Mouse (Mus musculus) liver, postnatal 0 days (tissue): ENCODE data around the gene Matk. TPM values are rescaled to one million over a fixed set of nuclear protein-coding genes. Genes with fewer than 3 reads are reported as not detected.

Source experiments
- ATAC-seq: fragments of 200-750 bp; cut with Nextera tagmentation; 2 replicates; pipeline ENCODE4 v1.8.0; 2017; ENCODE audit warnings: mild to moderate bottlenecking, moderate library complexity
- DNase-seq: peaks from one replicate; pipeline ENCODE4 v3.0.0-alpha.2; 2016
- H3K27ac ChIP-seq: fragments of 300-500 bp; sonication (generic); 2 replicates; pipeline ENCODE4 v1.5.1; 2014; ENCODE audit warnings: antibody characterized with exemption, moderate library complexity, mild to moderate bottlenecking, low read depth
- H3K27me3 ChIP-seq: fragments of 300-500 bp; sonication (generic); 2 replicates; pipeline ENCODE4 v1.6.1; 2014; ENCODE audit warnings: low read length, control low read depth, mixed read lengths; ENCODE audit not compliant: insufficient read depth
- H3K36me3 ChIP-seq: fragments of 300-500 bp; sonication (generic); replicated peaks from 2 replicates; pipeline ENCODE4 v1.6.1; 2014; ENCODE audit warnings: mild to moderate bottlenecking, control low read depth, low read length, moderate library complexity, mixed read lengths; ENCODE audit not compliant: insufficient read depth
- H3K4me1 ChIP-seq: fragments of 300-500 bp; sonication (generic); 2 replicates; pipeline ENCODE4 v1.6.1; 2014; ENCODE audit warnings: antibody characterized with exemption, mild to moderate bottlenecking, control low read depth; ENCODE audit not compliant: insufficient read depth
- H3K4me2 ChIP-seq: fragments of 300-500 bp; sonication (generic); 2 replicates; pipeline ENCODE4 v1.6.1; 2014; ENCODE audit warnings: low read depth, mild to moderate bottlenecking, low read length, moderate library complexity, mixed read lengths
- H3K4me3 ChIP-seq: fragments of 300-500 bp; sonication (generic); 2 replicates; pipeline ENCODE4 v1.5.1; 2014; ENCODE audit warnings: low read depth, low read length
- H3K9ac ChIP-seq: fragments of 300-500 bp; sonication (generic); replicated peaks from 2 replicates; pipeline ENCODE4 v1.6.1; 2014; ENCODE audit warnings: mild to moderate bottlenecking, moderate library complexity
- H3K9me3 ChIP-seq: fragments of 300-500 bp; sonication (generic); 2 replicates; pipeline ENCODE4 v1.6.1; 2016; ENCODE audit warnings: mild to moderate bottlenecking, control low read depth, low read length, mixed read lengths
- CTCF ChIP-seq: sonication (generic); IDR thresholded peaks from 2 replicates; pipeline ENCODE4 v1.5.1; 2016; ENCODE audit warnings: antibody characterized with exemption, low read depth
- EP300 ChIP-seq: IDR thresholded peaks from 2 replicates; pipeline ENCODE4 v1.6.1; 2016; ENCODE audit warnings: antibody characterized with exemption, low read depth, mild to moderate bottlenecking
- WGBS: fragments of 180-500 bp; shearing (Covaris S2); extraction: QIAGEN DNeasy Blood & Tissue Kit; methylation state at CpG from one replicate; pipeline ENCODE4 v1.1.7; 2014; ENCODE audit not compliant: insufficient replicate concordance; 5-methylcytosine and 5-hydroxymethylcytosine counted together
- polyA plus RNA-seq: library from polyadenylated mRNA; unstranded; fragments of >200 nt; fragmentation: Nextera tagmentation; extraction: Ambion mirVana; gene quantifications from 2 replicates; pipeline ENCODE4 v1.2.1, GENCODE M21; 2015

Matk gene
- polyA plus RNA-seq, 1 experiment from 2014 or later, result 1.7 TPM

DNA sequence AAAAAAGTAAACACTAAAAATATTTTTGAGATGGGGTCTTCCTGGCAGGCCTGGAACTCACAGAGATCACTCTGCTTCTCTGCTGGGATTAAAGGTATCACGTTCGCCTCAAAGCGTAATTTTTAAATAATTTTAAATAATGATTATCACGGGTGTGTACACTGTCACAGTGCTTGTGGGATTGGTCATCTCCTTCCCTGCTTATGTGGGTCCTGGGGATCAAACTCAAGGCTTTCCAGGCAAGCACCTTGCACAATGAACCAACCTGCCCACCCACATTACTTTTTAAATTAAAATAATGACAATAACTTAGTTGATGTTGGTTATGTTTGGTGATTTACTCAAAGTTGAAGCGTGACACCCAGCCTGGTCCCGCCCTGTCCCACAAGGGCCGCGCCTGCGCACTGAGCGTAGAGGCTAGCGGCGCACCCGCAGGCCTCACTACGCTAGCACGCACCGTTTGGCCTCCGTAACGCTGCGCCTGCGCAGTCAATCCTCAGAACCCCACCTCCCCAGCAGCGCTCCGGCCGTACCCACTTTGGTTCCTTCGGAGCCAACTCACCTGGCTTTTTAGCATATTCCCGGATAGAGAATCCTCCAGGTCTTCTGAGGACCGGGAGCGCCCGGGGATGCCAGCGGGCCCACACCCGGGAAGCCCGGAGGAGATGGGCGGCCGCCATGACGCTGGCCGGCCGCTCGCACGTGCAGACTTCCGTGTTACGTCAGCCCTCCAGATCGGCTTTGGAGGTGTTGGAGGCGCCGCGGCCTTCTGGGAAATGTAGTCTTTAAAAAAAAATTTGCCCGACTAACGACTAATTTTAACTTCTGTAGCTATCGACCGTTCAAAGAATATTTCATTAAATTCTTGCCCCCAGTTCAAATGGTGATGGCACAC is 13.7 kb downstream of the Matk start, which contains the start of the genes Mrpl54 and Apba3:
Mrpl54 (minus strand) TSS at position 724 of the 895 bp plus-strand sequence.
Apba3 (plus strand) TSS at position 750 of the 895 bp plus-strand sequence.
- peaks cover 26% of the 10 kb centered on the region for H3K36me3 ChIP-seq
- H3K4me1 ChIP-seq, result peaks cover 22% of the 10 kb centered on the region
- peak within 1 kb of the TSS; percentile 81 for H3K4me2 ChIP-seq
- H3K4me3 ChIP-seq, result peak within 1 kb of the TSS; percentile 73
- no peaks in the 10 kb centered on the region for H3K9me3 ChIP-seq
- WGBS, result under 1% methylated on average over 48 of the region's 48 CpGs
- peak; percentile 96 for DNase-seq
- peak within 1 kb of the TSS; percentile 74 for H3K27ac ChIP-seq
- H3K9ac ChIP-seq, result peak within 1 kb of the TSS; percentile 72
- no peak for TF ChIP-seq CTCF
- TF ChIP-seq EP300, result 0 out of 2 replicates have a peak, but pooled peaks have one; percentile 5
- ATAC-seq, result peak; percentile 96
- no peaks in the 10 kb centered on the region for H3K27me3 ChIP-seq

GRCm38 (mm10) chr10:81268056-81268455 is 15.3 kb downstream of the Matk start:
- ATAC-seq (peak; percentile 62), DNase-seq (peak; percentile 84)
- TF ChIP-seq EP300 (no peak), CTCF (no peak)
- 2% methylated on average over 23 of the region's 23 CpGs for WGBS
- H3K4me1 ChIP-seq, result peaks cover 22% of the 10 kb centered on the region
- peaks cover 40% of the 10 kb centered on the region for H3K36me3 ChIP-seq
- no peaks in the 10 kb centered on the region for H3K9me3 ChIP-seq
- H3K4me3 ChIP-seq, result peak overlapping the region; percentile 73
- peak overlapping the region; percentile 81 for H3K4me2 ChIP-seq
- peak overlapping the region; percentile 87 for H3K9ac ChIP-seq
- H3K27ac ChIP-seq, result peak overlapping the region; percentile 81
- H3K27me3 ChIP-seq, result no peaks in the 10 kb centered on the region

DNA sequence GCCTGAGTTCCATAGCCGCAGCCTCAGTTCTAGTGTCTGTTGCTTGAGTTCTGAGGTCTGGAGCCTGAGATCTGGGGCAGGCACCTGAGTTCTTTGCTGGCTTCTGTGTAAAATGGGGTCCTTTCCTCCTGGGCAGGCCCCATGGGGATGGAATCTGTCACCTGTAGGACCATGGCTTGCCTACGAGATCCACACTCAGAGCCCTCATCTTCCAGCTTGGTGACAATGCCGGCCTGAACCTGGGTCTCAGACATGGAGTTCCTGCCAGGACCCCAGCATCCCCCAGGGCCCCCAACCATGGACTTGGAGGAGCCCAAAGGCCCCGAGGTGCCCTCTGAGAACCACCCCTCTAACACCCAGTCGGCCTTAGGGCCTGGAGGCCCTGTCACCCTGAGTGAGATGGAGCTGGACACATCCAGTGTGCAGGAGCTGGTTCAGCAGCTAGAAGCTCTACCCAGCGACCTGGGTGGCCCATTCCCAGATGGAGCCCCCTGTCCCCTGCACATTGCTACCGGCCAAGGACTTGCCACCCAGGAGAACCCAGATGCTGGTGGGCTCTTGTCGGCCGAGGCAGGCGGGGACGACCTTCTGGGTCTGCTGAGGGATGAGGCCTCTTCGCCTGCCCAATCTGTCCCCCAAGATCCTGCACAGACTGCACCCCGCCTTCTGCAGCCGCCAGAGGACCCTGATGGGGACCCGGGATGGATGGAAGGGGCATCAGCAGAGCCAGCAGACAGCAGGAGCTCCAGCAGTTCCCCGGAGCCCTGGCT is 16.1 kb downstream of the Matk start:
- peaks cover 22% of the 10 kb centered on the region for H3K4me1 ChIP-seq
- DNase-seq, result no peak
- no peak for TF ChIP-seq CTCF
- peak overlapping the region; percentile 81 for H3K4me2 ChIP-seq
- peak overlapping the region; percentile 73 for H3K4me3 ChIP-seq
- peak overlapping the region; percentile 81 for H3K27ac ChIP-seq
- H3K36me3 ChIP-seq, result peaks cover 40% of the 10 kb centered on the region
- no peaks in the 10 kb centered on the region for H3K9me3 ChIP-seq
- WGBS, result 80% methylated on average over 14 of the region's 16 CpGs
- peak overlapping the region; percentile 87 for H3K9ac ChIP-seq
- ATAC-seq, result no peak
- no peaks in the 10 kb centered on the region for H3K27me3 ChIP-seq

DNA sequence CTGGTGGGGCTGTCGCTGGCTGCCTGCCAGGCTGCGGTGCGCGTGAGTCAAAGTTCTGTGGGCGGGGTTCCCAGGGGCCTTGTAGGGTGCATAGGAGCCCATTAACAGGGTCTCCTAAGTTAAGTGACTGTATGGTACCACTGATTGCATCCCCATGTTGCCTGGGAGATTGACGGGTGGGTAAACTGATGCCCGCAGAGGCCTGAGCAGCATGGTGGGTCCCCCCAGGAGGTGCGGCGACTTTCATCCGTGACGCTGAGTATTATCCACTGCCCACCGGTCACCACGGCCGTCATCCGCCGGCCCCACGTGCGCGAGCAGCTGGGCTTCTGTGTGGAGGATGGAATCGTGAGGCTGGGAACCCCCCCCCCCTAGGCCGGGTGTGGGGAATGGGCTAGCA is 19.6 kb downstream of the Matk start:
- WGBS, result 95% methylated on average over 21 of the region's 21 CpGs

DNA sequence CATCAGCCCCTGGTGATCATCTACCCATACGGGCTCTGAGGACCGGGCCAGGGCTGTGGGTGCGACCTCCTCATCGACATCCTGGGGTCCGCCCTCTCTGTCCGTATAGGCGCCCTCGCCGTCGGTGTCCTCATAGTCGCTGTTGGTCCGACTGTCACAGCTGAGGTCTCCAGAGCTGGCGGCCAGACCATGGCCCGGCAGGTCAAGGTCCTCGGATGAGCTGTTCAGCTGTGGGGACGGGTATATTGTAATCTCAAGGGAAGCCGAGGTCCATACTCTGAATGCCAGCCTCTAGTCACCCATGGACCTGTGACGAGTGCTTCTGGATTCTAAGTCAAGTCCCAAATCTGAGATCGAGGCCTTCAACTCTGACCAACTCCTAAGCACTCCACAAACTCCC is 21.1 kb downstream of the Matk start:
- H3K4me3 ChIP-seq, result no peak overlapping the region
- peaks cover 5% of the 10 kb centered on the region; the same call in 1 of the 2 replicates for H3K4me1 ChIP-seq
- H3K27ac ChIP-seq, result no peak overlapping the region
- H3K27me3 ChIP-seq, result no peaks in the 10 kb centered on the region
- H3K9ac ChIP-seq, result no peak overlapping the region
- no peaks in the 10 kb centered on the region for H3K9me3 ChIP-seq
- no peak overlapping the region for H3K4me2 ChIP-seq
- H3K36me3 ChIP-seq, result peaks cover 28% of the 10 kb centered on the region
- ATAC-seq, result no peak
- no peak for DNase-seq
- no peak for TF ChIP-seq CTCF
- TF ChIP-seq EP300, result no peak
- 90% methylated on average over 19 of the region's 19 CpGs for WGBS

More for the DNA sequence above, 19.6 kb downstream of the Matk start:
- H3K36me3 ChIP-seq, result peaks cover 28% of the 10 kb centered on the region
- H3K9ac ChIP-seq, result no peak overlapping the region
- ATAC-seq (no peak), DNase-seq (no peak)
- H3K4me1 ChIP-seq, result peaks cover 9% of the 10 kb centered on the region
- TF ChIP-seq EP300 (no peak), CTCF (no peak)
- H3K27ac ChIP-seq, result no peak overlapping the region
- H3K27me3 ChIP-seq, result no peaks in the 10 kb centered on the region
- no peaks in the 10 kb centered on the region for H3K9me3 ChIP-seq
- no peak overlapping the region for H3K4me3 ChIP-seq
- H3K4me2 ChIP-seq, result no peak overlapping the region

DNA sequence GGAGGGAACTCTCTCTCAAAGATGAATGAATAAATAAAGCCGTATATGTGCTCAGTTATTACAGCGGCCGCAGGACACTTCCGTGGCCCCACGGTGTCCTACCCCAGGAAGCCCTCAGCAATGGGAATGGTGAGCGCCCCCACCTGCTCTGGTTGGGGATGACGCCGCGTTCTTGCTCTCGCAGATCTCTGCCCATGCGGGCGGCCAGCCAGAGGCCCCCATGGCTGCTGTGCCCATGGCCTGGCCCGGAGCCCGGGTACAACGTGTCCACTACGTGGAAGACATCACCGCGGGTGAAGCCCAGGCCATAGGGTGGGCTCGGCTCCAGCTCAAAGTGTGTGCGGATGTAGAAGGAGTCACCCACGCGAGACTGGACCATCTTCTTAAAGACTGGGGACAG is 24.9 kb downstream of the Matk start:
- Histone ChIP-seq H3K4me3 (no peak overlapping the region), H3K27me3 (no peaks in the 10 kb centered on the region), H3K4me1 (no peaks in the 10 kb centered on the region), H3K36me3 (peaks cover 10% of the 10 kb centered on the region), H3K27ac (no peak overlapping the region), H3K9ac (no peak overlapping the region), H3K4me2 (no peak overlapping the region), H3K9me3 (no peaks in the 10 kb centered on the region)
- ATAC-seq, result no peak
- DNase-seq, result no peak
- 80% methylated on average over 22 of the region's 22 CpGs for WGBS
- TF ChIP-seq EP300 (no peak), CTCF (no peak)
